Mouse (Mus musculus) midbrain, postnatal 0 days (tissue): Measurements from ENCODE around the gene Dek. TPM values are rescaled to one million over a fixed set of nuclear protein-coding genes. Genes with fewer than 3 reads are reported as not detected.
A peak's percentile ranks its signal among the peaks of the same experiment; 100 is the strongest.

Experiments used
- ATAC-seq: fragments of 200-750 bp; cut with Nextera tagmentation; 2 replicates; pipeline ENCODE4 v1.8.0; 2017; ENCODE audit warnings: moderate number of reproducible peaks, mild to moderate bottlenecking, moderate TSS enrichment, moderate library complexity; ENCODE audit not compliant: low FRiP score
- DNase-seq: peaks from one replicate; pipeline ENCODE4 v3.0.0-alpha.2; 2015; ENCODE audit warnings: low spot score
- H3K27ac ChIP-seq: fragments of 300-500 bp; sonication (generic); 2 replicates; pipeline ENCODE4 v1.5.1; 2014; ENCODE audit warnings: low read depth, mild to moderate bottlenecking, low read length, mixed read lengths
- H3K27me3 ChIP-seq: fragments of 300-500 bp; sonication (generic); 2 replicates; pipeline ENCODE4 v1.6.1; 2014; ENCODE audit warnings: low read length, control low read depth, mixed read lengths; ENCODE audit not compliant: insufficient read depth
- H3K36me3 ChIP-seq: fragments of 300-500 bp; sonication (generic); 2 replicates; pipeline ENCODE4 v1.6.1; 2014; ENCODE audit warnings: low read length, control low read depth, mixed read lengths; ENCODE audit not compliant: insufficient read depth
- H3K4me1 ChIP-seq: fragments of 300-500 bp; sonication (generic); 2 replicates; pipeline ENCODE4 v1.6.1; 2014; ENCODE audit warnings: mild to moderate bottlenecking, control low read depth, antibody characterized with exemption, low read length, mixed read lengths; ENCODE audit not compliant: insufficient read depth
- H3K4me2 ChIP-seq: fragments of 300-500 bp; sonication (generic); 2 replicates; pipeline ENCODE4 v1.6.1; 2014; ENCODE audit warnings: low read depth, mild to moderate bottlenecking, low read length, mixed read lengths; ENCODE audit not compliant: poor library complexity, severe bottlenecking
- H3K4me3 ChIP-seq: fragments of 300-500 bp; sonication (generic); 2 replicates; pipeline ENCODE4 v1.5.1; 2014; ENCODE audit warnings: low read depth, mild to moderate bottlenecking, low read length, moderate library complexity
- H3K9ac ChIP-seq: fragments of 300-500 bp; sonication (generic); replicated peaks from 2 replicates; pipeline ENCODE4 v1.6.1; 2014; ENCODE audit warnings: mild to moderate bottlenecking, low read length, moderate library complexity, mixed read lengths; ENCODE audit not compliant: poor library complexity, severe bottlenecking
- H3K9me3 ChIP-seq: fragments of 300-500 bp; sonication (generic); 2 replicates; pipeline ENCODE4 v1.6.1; 2016; ENCODE audit warnings: low read length, control low read depth
- CTCF ChIP-seq: IDR thresholded peaks from 2 replicates; pipeline ENCODE4 v1.5.1; 2016; ENCODE audit warnings: antibody characterized with exemption, mild to moderate bottlenecking
- WGBS: fragments of 180-500 bp; shearing (Covaris S2); extraction: QIAGEN DNeasy Blood & Tissue Kit; methylation state at CpG from one replicate; pipeline ENCODE4 v1.1.7; 2014; 5-methylcytosine and 5-hydroxymethylcytosine counted together
- polyA plus RNA-seq: library from polyadenylated mRNA; unstranded; fragments of >200 nt; fragmentation: Nextera tagmentation; extraction: Ambion mirVana; gene quantifications from 2 replicates; pipeline ENCODE4 v1.2.1, GENCODE M21; 2015
- total RNA-seq: library from RNA; depleted of rRNA; stranded (reverse); fragments of >200 nt; gene quantifications from 2 replicates; pipeline ENCODE4 v1.2.3, GENCODE M21; 2014

Dek gene
- total and polyA plus RNA-seq, 2 experiments from 2014 or later, result 34.1 to 112 TPM

GRCm38 (mm10) chr13:47093791-47094190 lies 12.2 kb downstream of the Dek start:
- 98% methylated on average over 2 of the region's 2 CpGs for WGBS
- H3K36me3 ChIP-seq, result peaks cover 12% of the 10 kb centered on the region
- no peak overlapping the region for H3K27ac ChIP-seq
- H3K9ac ChIP-seq, result no peak overlapping the region
- H3K4me3 ChIP-seq, result no peak overlapping the region
- H3K4me1 ChIP-seq, result no peaks in the 10 kb centered on the region
- ATAC-seq (no peak), DNase-seq (no peak)
- H3K4me2 ChIP-seq, result no peak overlapping the region
- no peaks in the 10 kb centered on the region for H3K9me3 ChIP-seq
- no peak for TF ChIP-seq CTCF
- no peaks in the 10 kb centered on the region for H3K27me3 ChIP-seq

GRCm38 (mm10) chr13:47089271-47089670 lies 16.7 kb downstream of the Dek start:
- peaks cover 21% of the 10 kb centered on the region for H3K36me3 ChIP-seq
- no peak for DNase-seq
- no peak overlapping the region for H3K9ac ChIP-seq
- no peaks in the 10 kb centered on the region for H3K9me3 ChIP-seq
- no peak overlapping the region for H3K4me2 ChIP-seq
- 86% methylated on average over 2 of the region's 2 CpGs for whole genome bisulfite sequencing
- no peak for TF ChIP-seq CTCF
- no peak for ATAC-seq
- no peaks in the 10 kb centered on the region for H3K27me3 ChIP-seq
- H3K4me3 ChIP-seq, result no peak overlapping the region
- no peak overlapping the region for H3K27ac ChIP-seq
- H3K4me1 ChIP-seq, result no peaks in the 10 kb centered on the region

GRCm38 (mm10) chr13:47088433-47088832 lies 17.6 kb downstream of the Dek start:
- no peaks in the 10 kb centered on the region for H3K4me1 ChIP-seq
- no peaks in the 10 kb centered on the region for H3K9me3 ChIP-seq
- DNase-seq, result no peak
- H3K36me3 ChIP-seq, result peaks cover 17% of the 10 kb centered on the region; the same call in 1 of the 2 replicates
- H3K9ac ChIP-seq, result no peak overlapping the region
- no peaks in the 10 kb centered on the region for H3K27me3 ChIP-seq
- H3K4me3 ChIP-seq, result no peak overlapping the region
- ATAC-seq, result no peak
- 84% methylated on average over 1 of the region's 1 CpGs for WGBS
- no peak for TF ChIP-seq CTCF
- H3K27ac ChIP-seq, result no peak overlapping the region
- no peak overlapping the region for H3K4me2 ChIP-seq

- peak; percentile 56 for TF ChIP-seq CTCF
- Histone ChIP-seq H3K9me3 (no peaks in the 10 kb centered on the region), H3K4me3 (no peak overlapping the region), H3K36me3 (peaks cover 55% of the 10 kb centered on the region), H3K9ac (no peak overlapping the region), H3K4me1 (no peaks in the 10 kb centered on the region), H3K27ac (no peak overlapping the region), H3K4me2 (no peak overlapping the region), H3K27me3 (no peaks in the 10 kb centered on the region)
- ATAC-seq, result no peak
- no peak for DNase-seq
- 88% methylated on average over 4 of the region's 4 CpGs for WGBS
Measured at GRCm38 (mm10) chr13:47080905-47081505, 25.0 kb downstream of the Dek start.

GRCm38 (mm10) chr13:47078799-47079198 lies 27.2 kb downstream of the Dek start:
- TF ChIP-seq CTCF, result peak; percentile 53
- 76% methylated on average over 5 of the region's 5 CpGs for WGBS
- Histone ChIP-seq H3K9ac (no peak overlapping the region), H3K4me2 (no peak overlapping the region), H3K9me3 (no peaks in the 10 kb centered on the region), H3K36me3 (peaks cover 67% of the 10 kb centered on the region), H3K27ac (no peak overlapping the region), H3K4me3 (no peak overlapping the region), H3K4me1 (no peaks in the 10 kb centered on the region), H3K27me3 (no peaks in the 10 kb centered on the region)
- ATAC-seq (no peak), DNase-seq (no peak)

- no peaks in the 10 kb centered on the region for H3K27me3 ChIP-seq
- H3K27ac ChIP-seq, result no peak overlapping the region
- no peaks in the 10 kb centered on the region for H3K4me1 ChIP-seq
- no peak overlapping the region for H3K9ac ChIP-seq
- no peak for DNase-seq
- H3K4me2 ChIP-seq, result no peak overlapping the region
- ATAC-seq, result no peak
- TF ChIP-seq CTCF, result no peak
- H3K4me3 ChIP-seq, result no peak overlapping the region
- no peaks in the 10 kb centered on the region for H3K9me3 ChIP-seq
- peaks cover 78% of the 10 kb centered on the region for H3K36me3 ChIP-seq
Measured at GRCm38 (mm10) chr13:47077367-47077766, 28.6 kb downstream of the Dek start.
